Mouse (Mus musculus): ENCODE data around the gene Tex10. TPM values are rescaled to one million over a fixed set of nuclear protein-coding genes. Genes with fewer than 3 reads are reported as not detected.

The Tex10 gene
- 21.3 and 24.8 TPM in 2 replicates for polyA plus RNA-seq (2015; fragmentation: Nextera tagmentation; extraction: Ambion mirVana)

GRCm38 (mm10) chr4:48472792-48473650 lies at the start of gene Tex10:
Gene Tex10 (minus strand): TSS chr4:48473459.

Other genes with a start within 250 kb of the Tex10 start
- gene Erp44, start 193.9 kb downstream of the Tex10 start, polyA plus RNA-seq (2015; fragmentation: Nextera tagmentation; extraction: Ambion mirVana), result 35.8 and 37.3 TPM in 2 replicates
- gene Invs, start 193.7 kb downstream of the Tex10 start, polyA plus RNA-seq (2015; fragmentation: Nextera tagmentation; extraction: Ambion mirVana), result 3.3 and 3.6 TPM in 2 replicates
- 2.8 and 4.9 TPM in 2 replicates for gene Msantd3, start 66.5 kb upstream of the Tex10 start, polyA plus RNA-seq (2015; fragmentation: Nextera tagmentation; extraction: Ambion mirVana)
- 2.6 and 2.9 TPM in 2 replicates for gene Tmeff1, start 111.7 kb upstream of the Tex10 start, polyA plus RNA-seq (2015; fragmentation: Nextera tagmentation; extraction: Ambion mirVana)
- gene Cavin4, start 190.1 kb upstream of the Tex10 start, polyA plus RNA-seq (2015; fragmentation: Nextera tagmentation; extraction: Ambion mirVana), result 0.07 and 0.13 TPM in 2 replicates

Data from spleen, postnatal 0 days (tissue).